Mouse (Mus musculus) urinary bladder, postnatal 14 days (tissue): ENCODE measurements at regions not wholly inside any gene's neighbourhood (a gene's known extent, or its start where the extent isn't known, plus 50 kb on each side); places are given as distances from the start of the nearest gene placed in this dataset.
A peak's percentile ranks its signal among the peaks of the same experiment; 100 is the strongest.

Experiments used
- DNase-seq: peaks from one replicate; pipeline ENCODE4 v3.0.0; 2021; ENCODE audit warnings: low spot score

DNA sequence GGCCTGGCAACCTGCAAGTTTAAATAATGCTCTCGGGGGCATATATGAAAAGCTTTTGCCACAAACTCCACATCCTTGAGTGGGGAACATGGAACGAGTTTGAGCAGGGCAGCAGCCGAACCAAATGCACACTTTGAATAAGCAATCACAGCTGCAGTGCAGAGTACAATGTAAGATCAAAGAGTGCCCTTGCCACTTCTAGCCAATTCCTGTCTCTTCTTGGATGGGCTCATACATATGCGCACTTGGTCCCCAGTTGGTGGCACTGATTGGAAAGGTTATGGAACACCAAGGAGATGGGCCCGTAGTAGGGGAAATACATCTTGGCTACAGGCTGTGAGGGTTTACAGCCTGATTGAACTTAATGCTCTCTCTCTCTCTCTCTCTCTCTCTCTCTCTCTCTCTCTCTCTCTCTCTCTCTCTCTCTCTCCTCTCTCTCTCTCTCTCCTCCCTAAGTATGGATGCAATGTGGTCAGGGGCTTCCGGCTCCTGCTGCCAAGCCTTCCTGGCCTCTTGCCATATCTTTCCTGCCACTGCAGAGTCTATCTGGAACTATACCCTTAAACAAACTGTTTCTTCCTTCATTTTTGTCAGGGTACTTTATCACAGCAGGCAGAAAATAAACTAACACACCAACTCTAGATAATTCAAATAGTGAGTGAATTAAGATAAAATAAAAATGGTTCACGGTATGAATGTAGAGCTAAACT is 88.6 kb upstream of the Mbnl3 start:
- DNase-seq: no peak

DNA sequence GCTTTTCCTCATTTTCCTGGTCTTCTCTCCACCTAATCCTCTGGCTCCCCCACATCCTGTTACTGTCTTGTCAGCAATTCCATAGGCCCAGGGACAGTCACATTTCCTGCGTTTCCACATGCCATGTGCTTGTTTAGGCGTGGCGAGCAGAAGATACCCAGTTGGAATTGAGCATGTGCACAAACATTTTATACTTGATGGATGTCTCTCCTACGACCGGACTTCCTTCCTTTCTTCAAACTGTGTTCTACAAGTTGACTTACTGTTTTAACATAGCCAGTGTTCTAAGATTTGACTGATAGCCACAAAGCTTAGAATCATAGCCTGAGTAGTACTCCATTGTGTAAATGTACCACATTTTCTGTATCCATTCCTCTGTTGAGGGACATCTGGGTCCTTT is 86.0 kb upstream of the Mbnl3 start:
- no peak for DNase-seq

DNA sequence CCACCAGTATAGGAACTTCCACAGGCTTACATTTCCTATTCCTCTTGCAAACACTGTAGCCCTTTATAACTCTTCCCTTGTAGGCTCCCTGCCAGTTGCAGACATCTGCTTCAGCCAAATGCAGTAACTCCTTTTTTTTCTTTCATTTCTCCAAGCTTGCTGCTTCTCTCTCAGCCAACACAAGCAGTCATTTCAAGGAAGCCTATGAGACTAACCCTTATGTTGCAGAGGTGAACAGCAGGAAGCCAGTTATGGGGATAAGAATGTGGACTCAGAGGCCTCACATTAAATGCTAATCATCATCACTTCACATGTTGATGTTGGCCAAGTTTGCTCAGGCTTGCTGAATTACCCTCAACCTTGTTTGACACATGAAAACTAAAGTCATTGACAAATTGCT is 71.9 kb upstream of the Mbnl3 start:
- DNase-seq: peak; percentile 2

DNA sequence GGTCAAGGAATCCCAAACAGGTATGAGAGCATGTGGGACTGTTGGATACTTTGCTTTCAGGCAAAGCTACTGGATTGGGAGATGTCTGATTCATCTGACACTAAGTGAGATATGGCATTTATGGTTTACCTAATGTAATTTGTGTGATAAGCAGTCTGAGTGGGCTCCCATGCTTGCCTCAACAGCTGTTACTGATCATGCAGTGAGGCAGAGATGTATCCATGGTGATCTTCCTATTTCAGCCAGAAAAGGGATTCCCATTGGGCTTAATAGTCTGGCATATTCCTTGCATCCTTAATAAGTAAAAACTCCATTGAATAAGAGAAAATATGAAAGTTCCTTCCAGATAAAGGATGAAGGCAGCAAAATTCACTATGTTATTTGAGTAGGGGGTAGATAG is 58.4 kb upstream of the Mbnl3 start:
- no peak for DNase-seq
